Mouse (Mus musculus): Measurements from ENCODE around the gene Cenps.

DNA sequence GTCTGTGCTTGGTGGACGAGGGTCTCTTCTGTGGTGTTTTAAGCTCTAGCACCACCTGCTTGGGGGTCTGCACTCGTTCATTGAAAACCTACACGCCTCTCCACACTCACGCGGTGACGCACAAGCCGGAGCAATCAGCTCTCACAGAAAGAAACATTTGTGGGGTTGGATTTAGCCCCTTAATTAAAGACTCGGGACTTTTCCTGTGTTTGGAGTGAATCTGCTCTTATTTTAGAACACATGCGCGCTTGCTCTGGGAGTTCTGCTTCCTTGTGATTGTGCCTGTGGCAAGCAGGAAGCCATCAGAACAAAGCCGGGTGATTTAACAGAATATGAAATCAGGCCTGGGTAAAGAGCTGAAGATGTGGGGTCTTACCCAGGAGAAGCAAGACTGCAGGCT, 10.8 kb downstream of the Cenps start, which contains the start of gene Cort:
- no peak for TF ChIP-seq CTCF (conservative IDR thresholded peaks at IDR 0.05; ENCODE audit: low read length)
- TF ChIP-seq POU5F1 (IDR thresholded peaks at IDR 0.05; ENCODE audit: borderline replicate concordance, low read length), result no peak

All from E14TG2a.4 (cell line).